Mouse (Mus musculus) olfactory bulb, adult 2 months (tissue): ENCODE results near the gene Prdm8.

Experiments
- CTCF ChIP-seq: fragments of 200-500 bp; IDR thresholded peaks from 2 replicates; pipeline ENCODE4 v1.5.1; 2012; ENCODE audit warnings: low read depth, mild to moderate bottlenecking, low read length, moderate library complexity; ENCODE audit not compliant: insufficient read depth
- POLR2A ChIP-seq: fragments of 200-500 bp; IDR thresholded peaks from 2 replicates; pipeline ENCODE4 v1.6.1; 2012; ENCODE audit warnings: mild to moderate bottlenecking, low read depth, low read length, moderate library complexity; ENCODE audit not compliant: insufficient read depth

- no peak for TF ChIP-seq CTCF
- no peak for TF ChIP-seq POLR2A
These were observed 34.6 kb downstream of the Prdm8 start for GRCm38 (mm10) chr5:98201606-98202005.
